ENCODE assay signal across 11 mouse cellular contexts in genomic region chr15:81045336-81045735, GRCm38 (mm10).
DNase-seq lines count a peak whose midpoint lies in the region; ATAC-seq and TF ChIP-seq lines count a peak whose summit lies in the region.
"Had no signal": no experiment of that assay in that cellular context is flagged by ENCODE, and none has a peak within 500 bp of the region (broad histone marks: within the 10 kb centered on the region; RNA-seq: fewer than 3 reads in every experiment).

No protein-coding gene starts in this region.

- peaks cover 6% of the 10 kb centered on the region; the same call in 1 of the 2 replicates for H3K79me2 ChIP-seq in liver, adult 2 months (ENCODE audit: control insufficient read depth, insufficient read depth, low read length)

- no peak for ATAC-seq in heart, embryonic 16.5 days (replicated peaks; ENCODE audit: extremely low read depth, insufficient read depth, low FRiP score)
- ATAC-seq in cerebellum, adult (ENCODE audit: insufficient number of reproducible peaks, low FRiP score, low TSS enrichment) = no peak
- ATAC-seq: midbrain, embryonic 16.5 days had no signal

- WGBS in heart, embryonic 16.5 days = 81% methylated on average over 4 of the region's 4 CpGs
- 87% methylated on average over 4 of the region's 4 CpGs for WGBS in liver, adult 2 months

- H3K36me3 ChIP-seq in heart, embryonic 16.5 days (ENCODE audit: control insufficient read depth, insufficient read depth) = no peaks in the 10 kb centered on the region
- no peaks in the 10 kb centered on the region for H3K36me3 ChIP-seq in liver, adult 2 months (ENCODE audit: control insufficient read depth, insufficient read depth, low read length)
- peaks cover 29% of the 10 kb centered on the region for H3K36me3 ChIP-seq in megakaryocyte, embryonic 14.5 days (replicated peaks; ENCODE audit: low read length)

- no peak for DNase-seq in heart, postnatal 14 days
- peak; percentile 27 for DNase-seq in liver, adult 2 months (ENCODE audit: extremely low read depth, low read depth, low spot score)
- DNase-seq in thymus, postnatal 14 days = peak; percentile 69
- DNase-seq in ovary, adult 18-20 months (ENCODE audit: low spot score) = no peak
- no peak for DNase-seq in adrenal gland, postnatal 36 days
- DNase-seq: adrenal gland, postnatal 14 days; layer of hippocampus, postnatal 36 days had no signal

- no peak for TF ChIP-seq CTCF in liver, adult 2 months (IDR thresholded peaks at IDR 0.05; ENCODE audit: low read depth, low read length)

- peak overlapping the region; percentile 32 for H3K4me3 ChIP-seq in heart, embryonic 16.5 days (ENCODE audit: low read length)
- peak overlapping the region; percentile 58 for H3K4me3 ChIP-seq in liver, adult 2 months (ENCODE audit: insufficient read depth, low read depth, low read length)
- H3K4me3 ChIP-seq in megakaryocyte, embryonic 14.5 days (replicated peaks) = peak overlapping the region; percentile 96

- TF ChIP-seq POLR2A in liver, adult 2 months (IDR thresholded peaks at IDR 0.05; ENCODE audit: extremely low read depth, insufficient read depth, low read length) = no peak

- no peaks in the 10 kb centered on the region for H3K27me3 ChIP-seq in heart, embryonic 16.5 days (ENCODE audit: control insufficient read depth, insufficient read depth, low read length)
- H3K27me3 ChIP-seq in liver, adult 2 months (ENCODE audit: control insufficient read depth, insufficient read depth, low read length) = no peaks in the 10 kb centered on the region
- no peaks in the 10 kb centered on the region for H3K27me3 ChIP-seq in megakaryocyte, embryonic 14.5 days (replicated peaks)

- H3K4me2 ChIP-seq in heart, embryonic 16.5 days (ENCODE audit: low read depth, low read length) = peak overlapping the region; percentile 14

- H3K27ac ChIP-seq in heart, embryonic 16.5 days (ENCODE audit: low read length) = peak overlapping the region; percentile 17; the same call in 1 of the 2 replicates
- H3K27ac ChIP-seq in liver, adult 2 months (replicated peaks; ENCODE audit: insufficient read depth, low read depth, low read length) = 0 out of 2 replicates have a peak overlapping the region, but pooled peaks have one; percentile 30

- intact Hi-C loops in heart, postnatal 14 days (cut with DNase I) = no loop called here

- no peaks in the 10 kb centered on the region for H3K9me3 ChIP-seq in heart, embryonic 16.5 days (replicated peaks; ENCODE audit: control insufficient read depth, low read length)
- no peaks in the 10 kb centered on the region for H3K9me3 ChIP-seq in megakaryocyte, embryonic 14.5 days

- H3K4me1 ChIP-seq in heart, embryonic 16.5 days (ENCODE audit: control insufficient read depth, insufficient read depth, low read length) = peaks cover 4% of the 10 kb centered on the region
- H3K4me1 ChIP-seq in liver, adult 2 months (ENCODE audit: control insufficient read depth, insufficient read depth, low read length) = peaks cover 5% of the 10 kb centered on the region
- peaks cover 97% of the 10 kb centered on the region for H3K4me1 ChIP-seq in megakaryocyte, embryonic 14.5 days

- no peak overlapping the region for H3K9ac ChIP-seq in heart, embryonic 16.5 days (ENCODE audit: low read length)
- H3K9ac ChIP-seq in liver, adult 2 months (ENCODE audit: low read depth, low read length) = 0 out of 2 replicates have a peak overlapping the region, but pooled peaks have one; percentile 9

Comparison
In these comparisons a context has a peak if more than half of its experiments do, and no peak if none do; other contexts are left out.
1. H3K4me3 ChIP-seq: peak in every context shown above with its lines; median percentile 96 in megakaryocyte, embryonic 14.5 days; 58 in liver, adult 2 months; 32 in heart, embryonic 16.5 days.
2. DNase-seq: peak in liver, adult 2 months (single experiment) and thymus, postnatal 14 days (single experiment); none in heart, postnatal 14 days (0 of 2), ovary, adult 18-20 months (single experiment) and adrenal gland, postnatal 36 days (0 of 2).